Mouse (Mus musculus) testis, adult 2 months (tissue): Measurements from ENCODE around the gene Hfe2.

Experiments used
- CTCF ChIP-seq: fragments of 200-500 bp; IDR thresholded peaks from 2 replicates; pipeline ENCODE4 v1.5.1; 2012; ENCODE audit warnings: low read depth, mild to moderate bottlenecking, inconsistent platforms, low read length, moderate library complexity; ENCODE audit not compliant: control insufficient read depth, insufficient read depth, insufficient replicate concordance
- POLR2A ChIP-seq: fragments of 200-500 bp; IDR thresholded peaks from 2 replicates; pipeline ENCODE4 v1.6.1; 2012; ENCODE audit warnings: low read depth, mild to moderate bottlenecking, inconsistent platforms, low read length, moderate library complexity; ENCODE audit not compliant: control insufficient read depth

DNA sequence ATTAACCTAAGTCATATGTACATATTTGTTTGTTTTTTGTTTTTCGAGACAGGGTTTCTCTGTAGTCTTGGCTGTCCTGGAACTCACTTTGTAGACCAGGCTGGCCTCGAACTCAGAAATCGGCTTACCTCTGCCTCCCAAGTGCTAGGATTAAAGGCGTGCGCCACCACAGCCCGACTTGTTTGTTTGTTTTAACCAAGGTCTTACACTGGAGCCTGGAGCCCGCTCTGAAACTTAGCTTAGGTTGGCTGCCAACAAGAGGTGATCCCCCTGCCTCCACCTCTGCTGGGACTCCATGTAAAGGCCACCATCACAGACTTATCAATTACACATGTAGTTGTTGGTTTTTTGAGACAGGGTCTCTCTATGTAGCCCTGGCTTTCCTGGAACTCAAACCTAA is 23.9 kb downstream of the Hfe2 start:
- TF ChIP-seq POLR2A (no peak), CTCF (no peak)
